Mouse (Mus musculus): ENCODE results near the gene Actr1a. TPM values are rescaled to one million over a fixed set of nuclear protein-coding genes. Genes with fewer than 3 reads are reported as not detected.

Actr1a gene
- total and polyA plus RNA-seq, 2 experiments from 2014 or later, result 295 to 321 TPM

DNA sequence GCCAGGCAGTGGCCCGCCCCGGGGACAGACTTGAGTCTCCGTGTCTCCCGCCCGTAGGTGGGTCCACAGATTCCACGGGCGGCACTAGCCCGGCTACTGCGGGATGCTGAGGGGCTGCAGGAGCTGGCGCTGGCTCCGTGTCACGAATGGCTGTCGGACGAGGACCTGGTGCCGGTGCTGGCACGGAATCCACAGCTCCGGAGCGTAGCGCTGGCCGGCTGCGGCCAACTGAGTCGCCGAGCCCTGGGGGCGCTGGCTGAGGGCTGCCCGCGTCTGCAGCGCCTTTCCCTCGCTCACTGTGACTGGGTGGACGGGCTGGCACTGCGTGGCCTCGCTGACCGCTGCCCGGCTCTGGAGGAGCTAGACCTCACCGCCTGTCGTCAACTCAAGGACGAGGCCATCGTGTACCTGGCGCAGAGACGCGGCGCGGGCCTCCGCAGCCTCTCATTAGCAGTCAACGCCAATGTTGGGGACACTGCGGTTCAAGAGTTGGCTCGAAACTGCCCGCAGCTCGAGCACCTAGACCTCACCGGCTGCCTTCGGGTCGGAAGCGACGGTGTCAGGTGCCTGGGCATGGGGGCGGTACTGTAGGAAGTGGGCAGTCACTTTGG, 66.4 kb downstream of the Actr1a start:
- ATAC-seq (0 out of 2 replicates have a peak, but pooled peaks have one; percentile 1), DNase-seq (ENCODE audit: low spot score) (peak; percentile 40)
- no peaks in the 10 kb centered on the region for H3K9me3 ChIP-seq (ENCODE audit: low read length)
- TF ChIP-seq CTCF (IDR thresholded peaks at IDR 0.05; ENCODE audit: low read depth), result no peak
- H3K4me2 ChIP-seq (ENCODE audit: low read depth, low read length), result peak overlapping the region; percentile 91
- H3K36me3 ChIP-seq (ENCODE audit: insufficient read depth, low read length), result peaks cover 12% of the 10 kb centered on the region; the same call in 1 of the 2 replicates
- peaks cover 11% of the 10 kb centered on the region for H3K4me1 ChIP-seq (ENCODE audit: insufficient read depth, low read length)
- H3K27ac ChIP-seq, result peak overlapping the region; percentile 95
- H3K27me3 ChIP-seq (ENCODE audit: insufficient read depth, low read length), result no peaks in the 10 kb centered on the region
- WGBS, result 2% methylated on average over 54 of the region's 54 CpGs
- H3K4me3 ChIP-seq (ENCODE audit: low read length), result peak overlapping the region; percentile 59
- H3K9ac ChIP-seq (replicated peaks; ENCODE audit: low read length), result peak overlapping the region; percentile 59

DNA sequence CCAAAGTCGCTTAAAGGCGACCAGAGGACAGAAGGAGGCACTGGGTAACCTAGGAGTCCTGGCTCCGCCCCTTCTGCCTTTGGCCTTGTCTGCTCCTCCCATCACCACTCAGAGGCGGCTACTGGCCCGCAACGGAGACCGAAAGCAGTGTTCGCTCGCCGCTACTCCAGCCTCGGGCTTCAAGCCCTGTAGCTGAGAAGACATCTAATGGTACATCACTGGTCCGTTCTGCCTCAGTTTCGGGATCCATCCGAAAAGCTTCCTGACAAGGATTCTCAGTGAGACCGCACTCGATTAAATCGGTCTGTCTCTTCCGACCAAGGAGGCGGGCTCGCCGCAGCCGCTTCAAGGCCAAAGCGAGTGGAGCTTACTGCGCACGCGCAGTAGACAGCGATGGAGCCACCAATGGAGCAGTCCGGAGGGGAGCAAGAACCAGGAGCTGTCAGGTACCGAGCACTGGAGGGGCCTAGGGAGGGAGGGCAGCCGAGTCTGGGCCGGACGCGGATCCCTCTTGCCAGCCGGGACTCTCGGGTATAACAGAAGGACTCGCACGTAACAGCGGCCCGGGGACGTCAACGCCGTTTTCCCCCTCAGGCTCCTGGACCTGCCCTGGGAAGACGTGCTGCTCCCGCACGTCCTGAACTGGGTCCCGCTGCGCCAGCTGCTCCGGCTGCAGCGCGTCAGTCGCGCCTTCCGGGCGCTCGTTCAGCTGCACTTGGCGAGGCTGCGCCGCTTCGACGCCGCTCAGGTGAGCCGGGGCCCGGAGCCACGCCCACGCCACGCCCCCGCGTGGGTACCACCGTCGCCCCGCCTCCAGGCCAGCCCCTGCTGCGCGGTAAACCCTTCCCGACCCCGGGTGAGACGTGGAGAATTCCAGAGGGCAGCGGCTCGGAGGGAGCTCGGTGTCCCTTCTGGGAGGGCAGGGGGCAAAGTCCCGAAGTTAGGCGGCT, 67.2 kb downstream of the Actr1a start, which contains the start of gene Fbxl15:
Gene Fbxl15 (plus strand): TSS at position 104 of the 950 bp plus-strand sequence.
- H3K9me3 ChIP-seq (ENCODE audit: low read length), result no peaks in the 10 kb centered on the region
- H3K36me3 ChIP-seq (ENCODE audit: insufficient read depth, low read length), result peaks cover 12% of the 10 kb centered on the region; the same call in 1 of the 2 replicates
- 1% methylated on average over 81 of the region's 81 CpGs for WGBS
- ATAC-seq (peak; percentile 91), DNase-seq (ENCODE audit: low spot score) (peak; percentile 98)
- peak within 1 kb of the TSS; percentile 59 for H3K9ac ChIP-seq (replicated peaks; ENCODE audit: low read length)
- no peaks in the 10 kb centered on the region for H3K27me3 ChIP-seq (ENCODE audit: insufficient read depth, low read length)
- peaks cover 11% of the 10 kb centered on the region for H3K4me1 ChIP-seq (ENCODE audit: insufficient read depth, low read length)
- peak within 1 kb of the TSS; percentile 95 for H3K27ac ChIP-seq
- H3K4me2 ChIP-seq (ENCODE audit: low read depth, low read length), result peak within 1 kb of the TSS; percentile 91
- H3K4me3 ChIP-seq (ENCODE audit: low read length), result peak within 1 kb of the TSS; percentile 59
- TF ChIP-seq CTCF (IDR thresholded peaks at IDR 0.05; ENCODE audit: low read depth), result no peak

GRCm38 (mm10) chr19:46327531-46328064, 68.0 kb downstream of the Actr1a start:
- H3K36me3 ChIP-seq (ENCODE audit: insufficient read depth, low read length), result peaks cover 12% of the 10 kb centered on the region; the same call in 1 of the 2 replicates
- H3K4me2 ChIP-seq (ENCODE audit: low read depth, low read length), result peak overlapping the region; percentile 91
- ATAC-seq, result no peak
- no peaks in the 10 kb centered on the region for H3K9me3 ChIP-seq (ENCODE audit: low read length)
- WGBS, result 24% methylated on average over 14 of the region's 14 CpGs
- no peak for DNase-seq (ENCODE audit: low spot score)
- peaks cover 11% of the 10 kb centered on the region for H3K4me1 ChIP-seq (ENCODE audit: insufficient read depth, low read length)
- H3K27ac ChIP-seq, result peak overlapping the region; percentile 95
- peak overlapping the region; percentile 59 for H3K4me3 ChIP-seq (ENCODE audit: low read length)
- H3K27me3 ChIP-seq (ENCODE audit: insufficient read depth, low read length), result no peaks in the 10 kb centered on the region
- TF ChIP-seq CTCF (IDR thresholded peaks at IDR 0.05; ENCODE audit: low read depth), result no peak
- H3K9ac ChIP-seq (replicated peaks; ENCODE audit: low read length), result peak overlapping the region; percentile 59

MicroRNAs within 50 kb of the gene (microRNA counts, 519-probe panel; counts per million panel counts)
- 1,711 counts per million, percentile 21 among the panel's probes with 10 or more counts for microRNA mmu-miR-146b

Small RNAs within 50 kb of the gene (microRNA-seq; reads per million reads assigned to microRNA genes)
- 3.6 to 5.5 reads per million in 2 experiments for gene Mir146b

Other genes with a start within 250 kb of the Actr1a start
- 0.21 and 1.7 TPM in 2 replicates for gene Pitx3, start 247.4 kb downstream of the Actr1a start, total RNA-seq (2014; rRNA removed)
- gene Pitx3, start 247.4 kb downstream of the Actr1a start, polyA plus RNA-seq (2015; fragmentation: Nextera tagmentation; extraction: Ambion mirVana), result 0.16 TPM in 1 of 2 replicates, not detected in the other
- gene Gbf1, start 243.2 kb downstream of the Actr1a start, total RNA-seq (2014; rRNA removed), result 56.4 and 63.7 TPM in 2 replicates
- gene Gbf1, start 243.2 kb downstream of the Actr1a start, polyA plus RNA-seq (2015; fragmentation: Nextera tagmentation; extraction: Ambion mirVana), result 51.2 and 52.0 TPM in 2 replicates
- gene Nfkb2, start 91.4 kb downstream of the Actr1a start, total RNA-seq (2014; rRNA removed), result 3.5 and 4.7 TPM in 2 replicates
- 1.7 and 1.9 TPM in 2 replicates for gene Nfkb2, start 91.4 kb downstream of the Actr1a start, polyA plus RNA-seq (2015; fragmentation: Nextera tagmentation; extraction: Ambion mirVana)
- 380 and 396 TPM in 2 replicates for gene Psd, start 68.6 kb downstream of the Actr1a start, total RNA-seq (2014; rRNA removed)
- gene Psd, start 68.6 kb downstream of the Actr1a start, polyA plus RNA-seq (2015; fragmentation: Nextera tagmentation; extraction: Ambion mirVana), result 115 and 123 TPM in 2 replicates
- 69.1 and 71.4 TPM in 2 replicates for gene Fbxl15, start 67.6 kb downstream of the Actr1a start, total RNA-seq (2014; rRNA removed)
- gene Fbxl15, start 67.6 kb downstream of the Actr1a start, polyA plus RNA-seq (2015; fragmentation: Nextera tagmentation; extraction: Ambion mirVana), result 53.3 and 54.2 TPM in 2 replicates
- gene Cuedc2, start 57.0 kb downstream of the Actr1a start, total RNA-seq (2014; rRNA removed), result 125 and 134 TPM in 2 replicates
- 312 and 326 TPM in 2 replicates for gene Cuedc2, start 57.0 kb downstream of the Actr1a start, polyA plus RNA-seq (2015; fragmentation: Nextera tagmentation; extraction: Ambion mirVana)
- 7.5 and 12.3 TPM in 2 replicates for gene Mfsd13a, start 54.6 kb downstream of the Actr1a start, total RNA-seq (2014; rRNA removed)
- 9.9 and 10.5 TPM in 2 replicates for gene Mfsd13a, start 54.6 kb downstream of the Actr1a start, polyA plus RNA-seq (2015; fragmentation: Nextera tagmentation; extraction: Ambion mirVana)
- 0.89 and 3.3 TPM in 2 replicates for gene 2310034G01Rik, start 45.4 kb downstream of the Actr1a start, total RNA-seq (2014; rRNA removed)
- gene 2310034G01Rik, start 45.4 kb downstream of the Actr1a start, polyA plus RNA-seq (2015; fragmentation: Nextera tagmentation; extraction: Ambion mirVana), result 1.7 and 2.5 TPM in 2 replicates
- 21.4 and 21.9 TPM in 2 replicates for gene Sufu, start 1.1 kb upstream of the Actr1a start, total RNA-seq (2014; rRNA removed)
- gene Sufu, start 1.1 kb upstream of the Actr1a start, polyA plus RNA-seq (2015; fragmentation: Nextera tagmentation; extraction: Ambion mirVana), result 17.2 and 19.1 TPM in 2 replicates
- 108 and 115 TPM in 2 replicates for gene Trim8, start 106.0 kb upstream of the Actr1a start, total RNA-seq (2014; rRNA removed)
- 28.8 and 29.7 TPM in 2 replicates for gene Trim8, start 106.0 kb upstream of the Actr1a start, polyA plus RNA-seq (2015; fragmentation: Nextera tagmentation; extraction: Ambion mirVana)
- 66.2 and 71.1 TPM in 2 replicates for gene Arl3, start 177.4 kb upstream of the Actr1a start, total RNA-seq (2014; rRNA removed)
- 220 and 224 TPM in 2 replicates for gene Arl3, start 177.4 kb upstream of the Actr1a start, polyA plus RNA-seq (2015; fragmentation: Nextera tagmentation; extraction: Ambion mirVana)
- 8.1 and 10.2 TPM in 2 replicates for gene Sfxn2, start 177.6 kb upstream of the Actr1a start, total RNA-seq (2014; rRNA removed)
- gene Sfxn2, start 177.6 kb upstream of the Actr1a start, polyA plus RNA-seq (2015; fragmentation: Nextera tagmentation; extraction: Ambion mirVana), result 12.0 and 13.0 TPM in 2 replicates
- gene Wbp1l, start 203.3 kb upstream of the Actr1a start, total RNA-seq (2014; rRNA removed), result 52.3 and 56.9 TPM in 2 replicates
- 30.3 and 31.6 TPM in 2 replicates for gene Wbp1l, start 203.3 kb upstream of the Actr1a start, polyA plus RNA-seq (2015; fragmentation: Nextera tagmentation; extraction: Ambion mirVana)

All from hindbrain, postnatal 0 days (tissue).